Mouse (Mus musculus): ENCODE results near the gene Ccdc117. TPM values are rescaled to one million over a fixed set of nuclear protein-coding genes. Genes with fewer than 3 reads are reported as not detected.

Ccdc117 gene
- total and polyA plus RNA-seq, 2 experiments from 2014 or later, result 6.6 to 10.5 TPM

DNA sequence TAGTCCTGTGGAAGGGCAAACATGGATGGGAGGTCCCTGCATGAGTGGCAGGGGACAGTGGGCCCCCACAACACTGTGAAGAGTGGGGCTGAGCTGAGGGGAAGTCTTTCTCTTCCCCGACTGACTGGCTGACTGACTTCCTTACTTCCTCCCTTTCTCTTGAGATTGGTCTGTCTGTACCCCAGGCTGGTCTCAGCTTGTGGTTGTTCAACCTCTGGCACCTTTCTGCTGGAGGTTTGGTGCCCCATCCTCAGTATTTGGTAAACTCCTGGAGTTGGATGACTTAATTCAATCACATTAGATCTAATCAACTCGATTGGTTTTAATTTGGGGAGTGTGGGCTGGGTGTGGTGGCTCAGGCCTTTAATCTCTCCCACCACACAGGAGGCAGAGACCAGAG lies 24.5 kb upstream of the Ccdc117 start:
- Histone ChIP-seq H3K36me3 (ENCODE audit: insufficient read depth, low read length) (no peaks in the 10 kb centered on the region), H3K9ac (replicated peaks; ENCODE audit: low read length) (no peak overlapping the region), H3K27ac (no peak overlapping the region), H3K4me2 (ENCODE audit: low read depth, low read length) (no peak overlapping the region), H3K4me3 (ENCODE audit: low read length) (no peak overlapping the region), H3K9me3 (ENCODE audit: low read length) (no peaks in the 10 kb centered on the region), H3K27me3 (ENCODE audit: insufficient read depth, low read length) (no peaks in the 10 kb centered on the region), H3K4me1 (ENCODE audit: insufficient read depth, low read length) (no peaks in the 10 kb centered on the region)
- DNase-seq (ENCODE audit: low spot score) (no peak), ATAC-seq (no peak)
- no peak for TF ChIP-seq CTCF (IDR thresholded peaks at IDR 0.05; ENCODE audit: low read depth)
- WGBS, result 68% methylated on average over 2 of the region's 2 CpGs

DNA sequence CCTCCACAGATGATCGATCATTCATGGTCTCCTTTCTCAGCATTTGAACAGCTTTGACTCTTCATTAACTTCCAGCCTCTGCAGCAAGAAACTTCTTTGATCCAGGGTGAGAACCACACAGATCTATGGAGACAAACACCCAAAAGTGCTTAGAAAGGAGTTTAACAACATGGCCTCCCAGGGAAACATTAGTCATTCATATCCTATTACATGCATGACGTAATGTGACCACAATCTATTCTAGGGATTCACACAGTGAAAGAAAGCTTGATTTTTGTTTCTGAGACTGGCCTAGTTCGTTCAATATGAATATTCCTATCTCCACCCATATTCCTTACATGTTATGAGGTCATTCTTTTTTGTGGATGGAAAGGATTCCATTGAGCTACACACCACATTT lies 23.6 kb upstream of the Ccdc117 start:
- no peak for TF ChIP-seq CTCF (IDR thresholded peaks at IDR 0.05; ENCODE audit: low read depth)
- Histone ChIP-seq H3K4me2 (ENCODE audit: low read depth, low read length) (no peak overlapping the region), H3K27ac (no peak overlapping the region), H3K36me3 (ENCODE audit: insufficient read depth, low read length) (no peaks in the 10 kb centered on the region), H3K4me1 (ENCODE audit: insufficient read depth, low read length) (no peaks in the 10 kb centered on the region), H3K9ac (replicated peaks; ENCODE audit: low read length) (no peak overlapping the region), H3K9me3 (ENCODE audit: low read length) (no peaks in the 10 kb centered on the region), H3K4me3 (ENCODE audit: low read length) (no peak overlapping the region), H3K27me3 (ENCODE audit: insufficient read depth, low read length) (no peaks in the 10 kb centered on the region)
- WGBS, result 85% methylated on average over 3 of the region's 3 CpGs
- DNase-seq (ENCODE audit: low spot score) (no peak), ATAC-seq (no peak)

DNA sequence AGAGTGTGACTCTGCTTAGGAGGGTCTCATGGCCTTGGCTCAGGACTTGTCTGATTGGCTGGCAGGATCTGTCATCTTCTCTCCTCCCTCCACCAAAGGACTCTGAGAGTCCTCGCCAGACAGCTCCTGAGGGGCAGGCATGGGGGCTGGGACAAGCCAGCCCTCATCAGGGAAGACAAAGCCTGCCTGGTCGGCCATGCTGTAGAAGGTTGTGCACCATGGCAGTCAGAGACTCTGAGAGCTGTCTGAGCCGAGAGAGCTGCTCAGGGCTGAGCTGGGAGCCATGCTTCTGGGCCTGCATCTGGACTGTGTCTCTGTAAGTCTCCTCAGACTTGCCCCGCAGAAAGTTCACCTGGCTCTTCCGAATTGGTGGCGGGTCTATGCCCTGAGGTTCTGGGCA lies 21.9 kb upstream of the Ccdc117 start:
- WGBS, result 58% methylated on average over 6 of the region's 6 CpGs
- Histone ChIP-seq H3K27me3 (ENCODE audit: insufficient read depth, low read length) (no peaks in the 10 kb centered on the region), H3K4me3 (ENCODE audit: low read length) (no peak overlapping the region), H3K36me3 (ENCODE audit: insufficient read depth, low read length) (no peaks in the 10 kb centered on the region), H3K27ac (no peak overlapping the region), H3K9me3 (ENCODE audit: low read length) (no peaks in the 10 kb centered on the region), H3K9ac (replicated peaks; ENCODE audit: low read length) (no peak overlapping the region), H3K4me2 (ENCODE audit: low read depth, low read length) (no peak overlapping the region), H3K4me1 (ENCODE audit: insufficient read depth, low read length) (no peaks in the 10 kb centered on the region)
- DNase-seq (ENCODE audit: low spot score) (no peak), ATAC-seq (no peak)
- no peak for TF ChIP-seq CTCF (IDR thresholded peaks at IDR 0.05; ENCODE audit: low read depth)

DNA sequence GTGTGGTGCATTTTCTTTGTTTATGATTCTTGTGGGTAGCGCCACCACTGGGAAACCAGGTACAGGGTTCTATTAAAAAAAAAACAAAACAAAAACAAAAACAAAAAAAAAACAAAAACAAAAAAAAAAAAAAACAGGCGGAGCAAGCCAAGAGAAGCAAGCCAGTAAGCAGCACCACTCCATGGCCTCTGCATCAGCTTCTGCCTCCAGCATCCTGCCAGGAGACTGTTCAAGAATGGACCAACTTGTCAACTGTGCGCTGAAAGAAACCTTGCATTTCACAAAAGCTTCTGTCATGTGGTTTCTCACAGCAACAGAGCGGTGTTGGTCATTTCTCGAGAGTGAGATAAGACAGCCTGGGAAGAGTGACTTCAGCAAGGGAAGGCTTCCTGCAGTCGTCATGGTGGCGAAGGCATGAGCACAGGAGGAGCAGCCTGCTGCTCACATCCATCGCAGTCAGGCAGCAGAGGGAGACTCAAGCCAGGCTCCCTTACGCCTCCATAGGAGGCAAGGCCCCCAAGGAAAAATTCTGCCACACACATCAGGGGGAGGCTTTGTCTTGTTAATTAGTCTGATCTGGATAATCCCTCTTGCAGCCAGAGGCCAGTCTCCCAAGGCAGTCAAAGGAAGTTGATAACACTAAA lies 20.8 kb upstream of the Ccdc117 start:
- Histone ChIP-seq H3K27me3 (ENCODE audit: insufficient read depth, low read length) (no peaks in the 10 kb centered on the region), H3K9me3 (ENCODE audit: low read length) (no peaks in the 10 kb centered on the region), H3K36me3 (ENCODE audit: insufficient read depth, low read length) (no peaks in the 10 kb centered on the region), H3K4me1 (ENCODE audit: insufficient read depth, low read length) (no peaks in the 10 kb centered on the region), H3K9ac (replicated peaks; ENCODE audit: low read length) (no peak overlapping the region), H3K4me2 (ENCODE audit: low read depth, low read length) (no peak overlapping the region), H3K27ac (no peak overlapping the region), H3K4me3 (ENCODE audit: low read length) (no peak overlapping the region)
- peak; percentile 62 for ATAC-seq
- 26% methylated on average over 9 of the region's 9 CpGs for WGBS
- DNase-seq (ENCODE audit: low spot score), result peak; percentile 32
- TF ChIP-seq CTCF (IDR thresholded peaks at IDR 0.05; ENCODE audit: low read depth), result peak; percentile 31; the same call in 1 of the 2 replicates

GRCm38 (mm10) chr11:5560273-5560672 lies 18.3 kb upstream of the Ccdc117 start:
- Histone ChIP-seq H3K27me3 (ENCODE audit: insufficient read depth, low read length) (no peaks in the 10 kb centered on the region), H3K4me1 (ENCODE audit: insufficient read depth, low read length) (no peaks in the 10 kb centered on the region), H3K9me3 (ENCODE audit: low read length) (no peaks in the 10 kb centered on the region), H3K4me2 (ENCODE audit: low read depth, low read length) (no peak overlapping the region), H3K36me3 (ENCODE audit: insufficient read depth, low read length) (no peaks in the 10 kb centered on the region), H3K9ac (replicated peaks; ENCODE audit: low read length) (no peak overlapping the region), H3K27ac (no peak overlapping the region), H3K4me3 (ENCODE audit: low read length) (no peak overlapping the region)
- no peak for DNase-seq (ENCODE audit: low spot score)
- 69% methylated on average over 3 of the region's 3 CpGs for WGBS
- ATAC-seq, result no peak
- TF ChIP-seq CTCF (IDR thresholded peaks at IDR 0.05; ENCODE audit: low read depth), result no peak

DNA sequence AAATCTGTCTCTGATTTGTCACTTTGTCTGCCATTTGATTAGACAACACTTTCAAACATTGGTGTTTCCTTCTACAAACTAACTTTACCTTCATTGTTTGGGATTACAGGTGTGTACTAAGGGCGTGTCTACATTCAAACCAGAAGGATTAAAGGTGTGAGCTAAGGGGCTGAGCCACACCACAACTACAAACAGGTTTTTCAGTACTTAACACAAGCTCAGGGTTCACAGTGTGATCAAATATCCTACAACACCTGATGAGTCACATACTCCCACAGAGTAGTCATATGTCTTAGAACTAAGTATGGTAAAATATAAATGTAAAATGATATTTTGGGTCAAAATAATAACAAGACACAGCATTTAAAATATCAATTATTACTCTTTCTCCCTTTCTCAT lies 9.9 kb upstream of the Ccdc117 start:
- Histone ChIP-seq H3K4me1 (ENCODE audit: insufficient read depth, low read length) (no peaks in the 10 kb centered on the region), H3K36me3 (ENCODE audit: insufficient read depth, low read length) (no peaks in the 10 kb centered on the region), H3K9me3 (ENCODE audit: low read length) (no peaks in the 10 kb centered on the region), H3K4me2 (ENCODE audit: low read depth, low read length) (no peak overlapping the region), H3K4me3 (ENCODE audit: low read length) (no peak overlapping the region), H3K27me3 (ENCODE audit: insufficient read depth, low read length) (no peaks in the 10 kb centered on the region), H3K27ac (no peak overlapping the region), H3K9ac (replicated peaks; ENCODE audit: low read length) (no peak overlapping the region)
- no peak for ATAC-seq
- no peak for DNase-seq (ENCODE audit: low spot score)
- no peak for TF ChIP-seq CTCF (IDR thresholded peaks at IDR 0.05; ENCODE audit: low read depth)
- 73% methylated on average over 1 of the region's 1 CpGs for WGBS

GRCm38 (mm10) chr11:5551430-5551829 lies 9.4 kb upstream of the Ccdc117 start:
- Histone ChIP-seq H3K4me2 (ENCODE audit: low read depth, low read length) (no peak overlapping the region), H3K36me3 (ENCODE audit: insufficient read depth, low read length) (no peaks in the 10 kb centered on the region), H3K4me1 (ENCODE audit: insufficient read depth, low read length) (no peaks in the 10 kb centered on the region), H3K27me3 (ENCODE audit: insufficient read depth, low read length) (no peaks in the 10 kb centered on the region), H3K9ac (replicated peaks; ENCODE audit: low read length) (no peak overlapping the region), H3K4me3 (ENCODE audit: low read length) (no peak overlapping the region), H3K9me3 (ENCODE audit: low read length) (no peaks in the 10 kb centered on the region), H3K27ac (no peak overlapping the region)
- 91% methylated on average over 5 of the region's 5 CpGs for WGBS
- ATAC-seq, result no peak
- no peak for TF ChIP-seq CTCF (IDR thresholded peaks at IDR 0.05; ENCODE audit: low read depth)
- no peak for DNase-seq (ENCODE audit: low spot score)
